Mouse (Mus musculus) CH12.LX (cell line): Measurements from ENCODE around the gene Lmod3. TPM values are rescaled to one million over a fixed set of nuclear protein-coding genes. Genes with fewer than 3 reads are reported as not detected.

Experiments used
- DNase-seq: peaks from one replicate; pipeline ENCODE4 v3.0.0-alpha.2; 2013; ENCODE audit errors: extremely low read depth
- H3K27ac ChIP-seq: 2 replicates; pipeline ENCODE4 v1.5.1; 2012; ENCODE audit warnings: low read depth, mild to moderate bottlenecking, control low read depth, moderate library complexity; ENCODE audit not compliant: insufficient read depth
- H3K27me3 ChIP-seq: replicated peaks from 2 replicates; pipeline ENCODE3; 2012; ENCODE audit warnings: inconsistent platforms
- H3K36me3 ChIP-seq, 2 experiments: replicated peaks in 1 of 2; 2 replicates each; pipeline versions ENCODE3 to v1.6.1; 2012; ENCODE audit warnings: inconsistent platforms in 1 of 2, low read length in 1 of 2, mild to moderate bottlenecking in 1 of 2, mixed read lengths in 1 of 2, moderate library complexity in 1 of 2; ENCODE audit not compliant: control insufficient read depth in 1 of 2, insufficient read depth in 1 of 2
- H3K4me1 ChIP-seq, 2 experiments: 2 replicates each; pipeline ENCODE4 v1.6.1; 2012; ENCODE audit warnings: inconsistent platforms in 1 of 2, moderate library complexity in 1 of 2; ENCODE audit not compliant: insufficient read depth in 2 of 2, control insufficient read depth in 1 of 2
- H3K4me2 ChIP-seq: 2 replicates; pipeline ENCODE4 v1.6.1; 2012; ENCODE audit warnings: low read depth, mild to moderate bottlenecking, control low read depth; ENCODE audit not compliant: poor library complexity, insufficient read depth, severe bottlenecking
- H3K4me3 ChIP-seq, 3 experiments: fragments of 150-350 bp in 1 of 3; sonication (generic) in 1 of 3; replicated peaks in 1 of 3; 2 replicates each; pipeline versions ENCODE3 to v1.5.1; 2011 to 2012; ENCODE audit warnings: low read depth in 2 of 3, low read length in 2 of 3, mild to moderate bottlenecking in 2 of 3, moderate library complexity in 2 of 3, control low read depth in 1 of 3, improper control_type of control experiment in 1 of 3, inconsistent platforms in 1 of 3, mixed read lengths in 1 of 3; ENCODE audit not compliant: poor library complexity in 1 of 3
- H3K79me2 ChIP-seq: replicated peaks from 2 replicates; pipeline ENCODE4 v1.6.1; 2012; ENCODE audit warnings: mild to moderate bottlenecking, moderate library complexity; ENCODE audit not compliant: control insufficient read depth, poor library complexity, insufficient read depth, severe bottlenecking; ENCODE audit errors: extremely low read depth
- H3K9ac ChIP-seq: 2 replicates; pipeline ENCODE4 v1.6.1; 2012; ENCODE audit warnings: low read depth, mild to moderate bottlenecking, control low read depth, moderate library complexity; ENCODE audit not compliant: insufficient read depth
- H3K9me3 ChIP-seq: replicated peaks from 2 replicates; pipeline ENCODE3; 2012; ENCODE audit warnings: low read length, inconsistent platforms, mixed read lengths
- CHD1 ChIP-seq: IDR thresholded peaks from 2 replicates; pipeline ENCODE4 v1.6.1; 2012; ENCODE audit warnings: low read depth, low read length, improper control_type of control experiment, inconsistent platforms
- CHD2 ChIP-seq: IDR thresholded peaks from 2 replicates; pipeline ENCODE4 v1.6.1; 2011; ENCODE audit warnings: low read length, improper control_type of control experiment
- CTCF ChIP-seq, 2 experiments: IDR thresholded peaks in 1 of 2; conservative IDR thresholded peaks in 1 of 2; 2 replicates each; pipeline ENCODE4 v1.5.1; 2011 to 2012; ENCODE audit warnings: low read depth in 2 of 2, low read length in 2 of 2, improper control_type of control experiment in 1 of 2, inconsistent platforms in 1 of 2, mild to moderate bottlenecking in 1 of 2, moderate library complexity in 1 of 2
- E2F4 ChIP-seq: IDR thresholded peaks from 2 replicates; pipeline ENCODE4 v1.6.1; 2011; ENCODE audit warnings: low read depth, low read length, improper control_type of control experiment; ENCODE audit not compliant: insufficient replicate concordance
- EP300 ChIP-seq: IDR thresholded peaks from 2 replicates; pipeline ENCODE4 v1.6.1; 2011; ENCODE audit warnings: low read length, improper control_type of control experiment
- GABPA ChIP-seq: IDR thresholded peaks from 2 replicates; pipeline ENCODE4 v1.6.1; 2012; ENCODE audit warnings: low read depth, low read length, improper control_type of control experiment, inconsistent platforms; ENCODE audit not compliant: insufficient replicate concordance
- HCFC1 ChIP-seq: IDR thresholded peaks from 2 replicates; pipeline ENCODE4 v1.6.1; 2012; ENCODE audit warnings: low read depth, mild to moderate bottlenecking, inconsistent platforms, low read length, improper control_type of control experiment
- IRF4 ChIP-seq: IDR thresholded peaks from 2 replicates; pipeline ENCODE4 v1.6.1; 2014; ENCODE audit warnings: low read depth, mild to moderate bottlenecking, inconsistent platforms, low read length, improper control_type of control experiment
- JUN ChIP-seq: IDR thresholded peaks from 2 replicates; pipeline ENCODE4 v1.6.1; 2011; ENCODE audit warnings: low read depth, mild to moderate bottlenecking, low read length, improper control_type of control experiment, moderate library complexity; ENCODE audit not compliant: insufficient read depth
- KAT2A ChIP-seq: IDR thresholded peaks from 2 replicates; pipeline ENCODE4 v1.6.1; 2012; ENCODE audit warnings: low read length, improper control_type of control experiment, inconsistent platforms; ENCODE audit not compliant: insufficient replicate concordance
- MAFK ChIP-seq: IDR thresholded peaks from 2 replicates; pipeline ENCODE4 v1.6.1; 2011; ENCODE audit warnings: low read length, improper control_type of control experiment; ENCODE audit not compliant: insufficient replicate concordance
- MAZ ChIP-seq: IDR thresholded peaks from 2 replicates; pipeline ENCODE4 v1.6.1; 2012; ENCODE audit warnings: low read depth, mild to moderate bottlenecking, inconsistent platforms, low read length, improper control_type of control experiment, moderate library complexity
- MEF2A ChIP-seq: IDR thresholded peaks from 2 replicates; pipeline ENCODE4 v1.6.1; 2014; ENCODE audit warnings: low read depth, mild to moderate bottlenecking, inconsistent platforms, low read length, improper control_type of control experiment, borderline replicate concordance
- NELFE ChIP-seq: IDR thresholded peaks from 2 replicates; pipeline ENCODE4 v1.6.1; 2011; ENCODE audit warnings: low read depth, low read length, improper control_type of control experiment
- NRF1 ChIP-seq: IDR thresholded peaks from 2 replicates; pipeline ENCODE4 v1.6.1; 2014; ENCODE audit warnings: low read depth, mild to moderate bottlenecking, inconsistent platforms, low read length, improper control_type of control experiment, moderate library complexity
- POLR2AphosphoS2 ChIP-seq: IDR thresholded peaks from 2 replicates; pipeline ENCODE4 v1.6.1; 2011; ENCODE audit warnings: low read depth, low read length, improper control_type of control experiment
- RAD21 ChIP-seq: IDR thresholded peaks from 2 replicates; pipeline ENCODE4 v1.6.1; 2011; ENCODE audit warnings: low read depth, mild to moderate bottlenecking, low read length, improper control_type of control experiment, moderate library complexity
- RCOR1 ChIP-seq: conservative IDR thresholded peaks from 2 replicates; pipeline ENCODE4 v1.6.1; 2012; ENCODE audit warnings: low read depth, mild to moderate bottlenecking, inconsistent platforms, low read length, improper control_type of control experiment
- SMC3 ChIP-seq: IDR thresholded peaks from 2 replicates; pipeline ENCODE4 v1.6.1; 2011; ENCODE audit warnings: low read depth, low read length, improper control_type of control experiment
- TBP ChIP-seq: conservative IDR thresholded peaks from 2 replicates; pipeline ENCODE4 v1.6.1; 2011; ENCODE audit warnings: low read depth, low read length, improper control_type of control experiment
- TCF12 ChIP-seq: IDR thresholded peaks from 2 replicates; pipeline ENCODE4 v1.6.1; 2014; ENCODE audit warnings: low read depth, mild to moderate bottlenecking, inconsistent platforms, low read length, improper control_type of control experiment
- USF1 ChIP-seq: IDR thresholded peaks from 2 replicates; pipeline ENCODE4 v1.6.1; 2014; ENCODE audit warnings: low read depth, mild to moderate bottlenecking, inconsistent platforms, low read length, improper control_type of control experiment
- USF2 ChIP-seq: conservative IDR thresholded peaks from 2 replicates; pipeline ENCODE4 v1.6.1; 2011; ENCODE audit warnings: low read depth, low read length, improper control_type of control experiment
- ZKSCAN1 ChIP-seq: IDR thresholded peaks from 2 replicates; pipeline ENCODE4 v1.6.1; 2012; ENCODE audit warnings: low read depth, inconsistent platforms, low read length, improper control_type of control experiment, borderline replicate concordance
- dilution Hi-C: fragments of 300-500 bp; cut with MboI; formaldehyde crosslinking; loops from 2 replicates; pipeline ENCODE4 v1.14.3; 2020; ENCODE audit warnings: low sequenced_read_pairs; ENCODE audit not compliant: extremely low pct_unique_long_range_greater_than_20kb, extremely low pct_ligation_motif_present
- in situ Hi-C: fragments of 300-500 bp; cut with MboI; formaldehyde crosslinking; loops from 3 replicates; pipeline ENCODE4 v1.14.3; 2019; ENCODE audit warnings: low sequenced_read_pairs, low pct_ligation_motif_present, low pct_unique_long_range_greater_than_20kb, mixed read lengths
- polyA plus RNA-seq: library from polyadenylated mRNA; unstranded; fragments of >175 nt; gene quantifications from 2 replicates; pipeline ENCODE4 v1.2.1, GENCODE M21; 2012; ENCODE audit warnings: low read depth; ENCODE audit not compliant: insufficient read length
- total RNA-seq, 2 experiments: library from RNA; depleted of rRNA; stranded (reverse); fragments of 300-350 nt in 1 of 2; fragments of >200 nt in 1 of 2; gene quantifications; 2 replicates each; pipeline ENCODE4 v1.2.3; 2012 to 2014

The Lmod3 gene
- total and polyA plus RNA-seq, 3 experiments, result not detected

GRCm38 (mm10) chr6:97226083-97226491, 26.5 kb downstream of the Lmod3 start:
- H3K9ac ChIP-seq, result no peak overlapping the region

GRCm38 (mm10) chr6:97224505-97224904, 28.1 kb downstream of the Lmod3 start:
- dilution Hi-C loops (no loop called here), in situ Hi-C loops (loop anchor here (25.0 kb wide), 1 partner anchor 613 kb away; no protein-coding TSS in a partner anchor)
- no peak overlapping the region for H3K9ac ChIP-seq
- no peaks in the 10 kb centered on the region for H3K27me3 ChIP-seq
- no peak overlapping the region for H3K4me2 ChIP-seq
- peaks cover 22% of the 10 kb centered on the region for H3K79me2 ChIP-seq
- no peak overlapping the region for H3K4me3 ChIP-seq
- H3K9me3 ChIP-seq, result no peaks in the 10 kb centered on the region
- H3K36me3 ChIP-seq, result peaks cover 20 to 68% of the 10 kb centered on the region in 2 experiments
- DNase-seq, result no peak
- no peak overlapping the region for H3K27ac ChIP-seq
- TF ChIP-seq POLR2AphosphoS2, result no peak
- TF ChIP-seq EP300, result no peak
- TF ChIP-seq NRF1, result no peak
- TF ChIP-seq MAFK, result no peak
- TF ChIP-seq USF1, result no peak
- TF ChIP-seq TCF12, result no peak
- TF ChIP-seq MEF2A, result no peak
- no peak for TF ChIP-seq TBP
- no peak for TF ChIP-seq KAT2A
- TF ChIP-seq CHD1, result no peak
- TF ChIP-seq CTCF (conservative IDR thresholded peaks at IDR 0.05 in 1 of 2, IDR thresholded peaks at IDR 0.05 in 1 of 2; ENCODE audit: low read depth in 2 of 2, low read length in 2 of 2), result no peak
- TF ChIP-seq IRF4, result no peak
- no peak for TF ChIP-seq E2F4
- no peak for TF ChIP-seq ZKSCAN1
- H3K4me1 ChIP-seq, result peaks cover 8 to 55% of the 10 kb centered on the region in 2 experiments

More at GRCm38 (mm10) chr6:97226083-97226491, 26.5 kb downstream of the Lmod3 start:
- Histone ChIP-seq H3K9me3 (no peaks in the 10 kb centered on the region), H3K4me2 (no peak overlapping the region), H3K27me3 (no peaks in the 10 kb centered on the region), H3K27ac (no peak overlapping the region), H3K4me3 (no peak overlapping the region), H3K36me3 (peaks cover 33 to 73% of the 10 kb centered on the region in 2 experiments), H3K79me2 (peaks cover 22% of the 10 kb centered on the region), H3K4me1 (peaks cover 8 to 44% of the 10 kb centered on the region in 2 experiments)
- dilution Hi-C loops (no loop called here), in situ Hi-C loops (no loop called here)
- TF ChIP-seq E2F4, result no peak
- no peak for TF ChIP-seq NELFE
- TF ChIP-seq USF2, result no peak
- TF ChIP-seq POLR2AphosphoS2, result no peak
- TF ChIP-seq RCOR1, result no peak
- TF ChIP-seq HCFC1, result no peak
- TF ChIP-seq CHD1, result no peak
- TF ChIP-seq MAFK, result no peak
- TF ChIP-seq JUN, result no peak
- no peak for TF ChIP-seq GABPA
- TF ChIP-seq SMC3, result no peak
- TF ChIP-seq MAZ, result no peak
- TF ChIP-seq CHD2, result no peak
- no peak for TF ChIP-seq ZKSCAN1
- TF ChIP-seq RAD21, result no peak
- no peak for TF ChIP-seq USF1
- no peak for DNase-seq
